Mouse (Mus musculus) inflammation-experienced regulatory T-cells (primary cell): ENCODE results near the gene Cd209a. TPM values are rescaled to one million over a fixed set of nuclear protein-coding genes. Genes with fewer than 3 reads are reported as not detected.

Experiments used
- polyA plus RNA-seq, 2 experiments: library from polyadenylated mRNA; unstranded; fragments of 100-300 nt; shearing (Covaris generic); gene quantifications; one replicate each; pipeline ENCODE4 v1.2.1; 2017

Gene Cd209a
- polyA plus RNA-seq: 1 to 10 TPM in 1 of 2 experiments, not detected in 1; 2.8 TPM

DNA sequence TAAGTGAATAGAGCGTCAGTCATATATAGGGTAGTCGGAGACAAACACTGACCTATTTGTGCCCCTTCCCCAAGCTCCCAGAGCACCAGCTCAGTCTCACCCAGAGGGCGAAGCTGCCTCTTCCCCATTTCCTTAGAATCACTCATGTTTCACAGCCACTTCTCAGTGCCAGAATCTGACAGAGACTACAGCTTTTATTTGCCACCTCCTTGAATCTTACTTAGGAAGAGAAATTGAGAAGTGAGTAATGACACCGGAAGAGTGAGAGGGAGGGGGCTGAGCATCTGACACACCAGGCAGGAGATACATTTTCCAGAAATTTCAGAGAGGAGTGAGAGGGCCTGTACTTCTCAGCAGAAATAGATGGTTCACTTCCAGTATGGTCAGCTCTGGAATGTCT lies at the start of gene Cd209a:
TSS of gene Cd209a (minus strand) at position 224 of the 400 bp plus-strand sequence.

DNA sequence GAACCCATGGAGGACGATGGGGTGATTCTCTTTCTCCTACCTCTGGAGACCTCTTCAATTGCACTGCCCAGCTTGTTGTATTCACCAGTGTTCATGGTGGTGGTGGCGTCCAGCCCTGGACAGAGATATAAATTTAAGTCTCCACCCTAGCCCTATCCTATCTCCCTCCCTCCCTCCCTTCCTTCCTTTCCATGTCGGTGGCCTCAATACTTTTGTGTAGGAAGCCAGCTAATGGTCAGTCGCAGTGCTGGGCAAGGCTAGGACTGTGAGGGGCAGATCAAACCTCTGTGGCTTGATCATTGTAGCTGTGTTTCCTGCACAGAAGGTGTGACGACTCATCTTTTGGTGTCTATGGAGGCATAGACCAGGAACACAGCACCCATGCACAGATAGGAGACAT lies 28.2 kb downstream of the Cd209a start, which contains the start of gene Clec4g:
TSS of gene Clec4g (minus strand) at position 101 of the 400 bp plus-strand sequence.

GRCm38 (mm10) chr8:3694121-3694520 lies 54.7 kb downstream of the Cd209a start, which contains the start of gene Fcer2a:
Gene Fcer2a, minus strand, starts transcription at chr8:3694175.

Other genes with a start within 250 kb of the Cd209a start
- gene Mcoln1, start 248.5 kb downstream of the Cd209a start, polyA plus RNA-seq: 100 to 1,000 TPM; 107 to 120 TPM
- 10 to 100 TPM; 39.8 to 41.4 TPM for gene Pnpla6, start 233.6 kb downstream of the Cd209a start, polyA plus RNA-seq
- gene C330021F23Rik, start 181.0 kb downstream of the Cd209a start, polyA plus RNA-seq: 1 to 10 TPM in 1 of 2 experiments, not detected in 1; 2.2 TPM
- 1 to 10 TPM in 1 of 2 experiments, under 1 TPM in 1; 0.98 to 5.4 TPM for gene Camsap3, start 161.7 kb downstream of the Cd209a start, polyA plus RNA-seq
- gene Xab2, start 127.7 kb downstream of the Cd209a start, polyA plus RNA-seq: 100 to 1,000 TPM; 100 to 114 TPM
- gene Pet100, start 127.4 kb downstream of the Cd209a start, polyA plus RNA-seq: 100 to 1,000 TPM in 1 of 2 experiments, 10 to 100 TPM in 1; 95.6 to 102 TPM
- not detected for gene Pcp2, start 123.4 kb downstream of the Cd209a start, polyA plus RNA-seq
- 100 to 1,000 TPM; 203 to 221 TPM for gene Stxbp2, start 118.0 kb downstream of the Cd209a start, polyA plus RNA-seq
- gene Retn, start 93.2 kb downstream of the Cd209a start, polyA plus RNA-seq: not detected
- gene Mcemp1, start 83.2 kb downstream of the Cd209a start, polyA plus RNA-seq: 1 to 10 TPM in 1 of 2 experiments, not detected in 1; 1.1 TPM
- under 1 TPM in 1 of 2 experiments, not detected in 1; 0.78 TPM for gene Fcor, start 76.6 kb downstream of the Cd209a start, polyA plus RNA-seq
- gene Trappc5, start 72.7 kb downstream of the Cd209a start, polyA plus RNA-seq: 10 to 100 TPM; 35.7 to 44.1 TPM
- gene Fcer2a, start 54.8 kb downstream of the Cd209a start, polyA plus RNA-seq: 10 to 100 TPM in 1 of 2 experiments, 1 to 10 TPM in 1; 1.7 to 16.7 TPM
- gene Clec4g, start 28.3 kb downstream of the Cd209a start, polyA plus RNA-seq: under 1 TPM in 1 of 2 experiments, not detected in 1; 0.53 TPM
- under 1 TPM; 0.31 to 0.67 TPM for gene Cd209e, start 105.3 kb upstream of the Cd209a start, polyA plus RNA-seq
- gene Cd209d, start 129.6 kb upstream of the Cd209a start, polyA plus RNA-seq: not detected
- gene Cd209b, start 177.9 kb upstream of the Cd209a start, polyA plus RNA-seq: under 1 TPM in 1 of 2 experiments, not detected in 1; 0.73 TPM
- 1 to 10 TPM in 1 of 2 experiments, under 1 TPM in 1; 0.48 to 1.5 TPM for gene Cd209c, start 205.8 kb upstream of the Cd209a start, polyA plus RNA-seq